Mouse (Mus musculus): Measurements from ENCODE around the gene Prr29. TPM values are rescaled to one million over a fixed set of nuclear protein-coding genes. Genes with fewer than 3 reads are reported as not detected.

The Prr29 gene
- polyA plus RNA-seq, 1 experiment from 2014 or later = 0.39 TPM

DNA sequence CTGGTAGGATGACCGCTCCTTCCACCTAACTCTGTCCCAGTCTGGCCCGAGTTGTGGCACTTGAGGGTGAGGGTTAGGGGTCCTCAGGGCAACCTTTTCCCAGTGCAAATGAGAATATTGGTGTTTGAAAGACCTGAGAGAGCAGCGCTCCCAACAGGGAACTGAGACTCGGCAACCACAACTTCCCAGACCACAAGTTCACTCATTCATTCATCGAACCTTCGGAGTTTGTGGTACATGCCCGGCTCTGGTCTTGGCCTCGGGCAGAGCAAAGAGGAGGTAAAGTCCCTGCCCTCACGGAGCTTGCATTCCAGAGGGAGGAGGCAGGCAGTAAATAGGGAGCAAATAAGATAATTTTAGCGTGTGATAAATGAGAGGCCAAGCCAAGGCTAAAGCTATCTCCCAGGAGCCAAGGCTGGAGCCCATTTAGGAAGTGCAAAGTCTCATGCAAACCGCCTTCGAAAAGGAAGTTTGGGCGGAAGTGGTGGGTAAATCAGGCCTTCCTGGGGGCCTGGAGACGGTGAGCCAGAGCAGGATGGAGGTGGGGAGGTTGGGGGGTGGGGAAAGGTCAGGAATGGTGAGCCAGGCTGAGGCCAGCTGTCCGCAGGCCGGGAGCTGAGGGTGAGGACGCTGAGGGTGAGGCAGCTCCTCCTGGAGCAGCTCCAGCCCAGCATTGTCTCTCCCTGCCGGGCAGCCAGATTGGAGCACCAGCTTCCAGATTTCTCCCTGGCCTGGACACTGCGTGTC lies 9.7 kb upstream of the Prr29 start:
- peak; percentile 15 for DNase-seq
- 49% methylated on average over 19 of the region's 19 CpGs for WGBS
- no peaks in the 10 kb centered on the region for H3K4me1 ChIP-seq (ENCODE audit: insufficient read depth)
- H3K27ac ChIP-seq (ENCODE audit: low read depth) = no peak overlapping the region
- no peak overlapping the region for H3K4me2 ChIP-seq
- H3K9ac ChIP-seq = no peak overlapping the region
- H3K36me3 ChIP-seq (ENCODE audit: insufficient read depth) = no peaks in the 10 kb centered on the region
- no peaks in the 10 kb centered on the region for H3K9me3 ChIP-seq (ENCODE audit: low read depth, low read length)
- H3K27me3 ChIP-seq (ENCODE audit: insufficient read depth, low read length) = no peaks in the 10 kb centered on the region
- no peak for TF ChIP-seq CTCF (IDR thresholded peaks at IDR 0.05; ENCODE audit: low read depth)
- H3K4me3 ChIP-seq (ENCODE audit: low read depth, low read length) = no peak overlapping the region
- no peak for ATAC-seq (ENCODE audit: insufficient read depth)

DNA sequence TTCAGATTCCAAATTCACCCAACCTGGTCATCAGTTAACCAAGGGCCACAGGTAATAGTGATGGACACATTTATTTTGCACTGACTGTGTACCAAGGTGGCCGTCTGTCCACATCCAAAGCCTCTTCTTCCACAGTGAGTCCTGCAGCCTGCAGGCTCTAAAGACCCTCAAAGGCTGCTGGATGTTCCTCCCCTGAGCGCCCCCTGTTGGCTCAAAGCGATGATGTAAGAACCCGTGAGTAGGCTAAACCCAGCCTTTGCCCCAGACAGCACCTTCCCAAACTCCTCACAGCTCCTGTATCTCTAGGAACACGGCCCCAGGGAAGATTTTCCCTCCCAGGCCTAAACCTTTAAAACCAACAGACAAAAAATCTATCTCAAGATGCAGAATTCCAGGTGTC lies 5.9 kb upstream of the Prr29 start:
- Histone ChIP-seq H3K4me3 (ENCODE audit: low read depth, low read length) (no peak overlapping the region), H3K27ac (ENCODE audit: low read depth) (no peak overlapping the region), H3K4me2 (no peak overlapping the region), H3K9me3 (ENCODE audit: low read depth, low read length) (no peaks in the 10 kb centered on the region), H3K4me1 (ENCODE audit: insufficient read depth) (no peaks in the 10 kb centered on the region), H3K9ac (no peak overlapping the region), H3K27me3 (ENCODE audit: insufficient read depth, low read length) (no peaks in the 10 kb centered on the region), H3K36me3 (ENCODE audit: insufficient read depth) (no peaks in the 10 kb centered on the region)
- ATAC-seq (ENCODE audit: insufficient read depth) (no peak), DNase-seq (peak; percentile 43)
- 21% methylated on average over 5 of the region's 5 CpGs for WGBS
- peak; percentile 50 for TF ChIP-seq CTCF (IDR thresholded peaks at IDR 0.05; ENCODE audit: low read depth)

GRCm38 (mm10) chr11:106364712-106365111 lies 560 bp upstream of the Prr29 start:
- Histone ChIP-seq H3K4me1 (ENCODE audit: insufficient read depth) (no peaks in the 10 kb centered on the region), H3K4me3 (ENCODE audit: low read depth, low read length) (no peak overlapping the region), H3K27me3 (ENCODE audit: insufficient read depth, low read length) (no peaks in the 10 kb centered on the region), H3K9me3 (ENCODE audit: low read depth, low read length) (no peaks in the 10 kb centered on the region), H3K36me3 (ENCODE audit: insufficient read depth) (no peaks in the 10 kb centered on the region), H3K27ac (ENCODE audit: low read depth) (0 out of 2 replicates have a peak overlapping the region, but pooled peaks have one; percentile 51), H3K9ac (0 out of 2 replicates have a peak overlapping the region, but pooled peaks have one; percentile 7), H3K4me2 (peak overlapping the region; percentile 37; the same call in 1 of the 2 replicates)
- DNase-seq (peak; percentile 55), ATAC-seq (ENCODE audit: insufficient read depth) (peak; percentile 76)
- TF ChIP-seq CTCF (IDR thresholded peaks at IDR 0.05; ENCODE audit: low read depth) = no peak
- 9% methylated on average over 11 of the region's 11 CpGs for WGBS

DNA sequence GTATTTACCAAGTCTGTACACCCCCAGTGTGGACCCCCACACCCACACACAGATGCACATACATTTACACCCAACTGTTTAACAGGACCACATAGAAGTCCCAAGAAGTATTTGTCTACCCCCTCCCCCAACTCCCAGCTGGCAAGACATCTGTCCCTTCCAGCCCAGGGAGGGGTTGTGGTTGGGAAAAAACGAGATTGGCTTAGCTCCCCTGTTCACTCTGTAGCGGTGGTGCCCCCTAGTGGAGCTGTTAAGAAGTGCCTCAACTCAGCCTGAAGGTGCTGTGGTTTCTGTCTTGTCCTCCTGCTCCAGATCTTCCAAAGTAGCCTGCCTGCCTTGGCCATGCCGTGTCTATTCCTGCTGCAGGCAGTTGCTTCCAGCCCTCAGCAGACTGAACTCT lies 1.0 kb downstream of the Prr29 start:
- no peaks in the 10 kb centered on the region for H3K4me1 ChIP-seq (ENCODE audit: insufficient read depth)
- no peak overlapping the region for H3K4me2 ChIP-seq
- H3K9me3 ChIP-seq (ENCODE audit: low read depth, low read length) = no peaks in the 10 kb centered on the region
- no peak overlapping the region for H3K27ac ChIP-seq (ENCODE audit: low read depth)
- ATAC-seq (ENCODE audit: insufficient read depth) (peak; percentile 31; the same call in 1 of the 2 replicates), DNase-seq (peak; percentile 88)
- H3K4me3 ChIP-seq (ENCODE audit: low read depth, low read length) = no peak overlapping the region
- peak; percentile 93 for TF ChIP-seq CTCF (IDR thresholded peaks at IDR 0.05; ENCODE audit: low read depth)
- H3K36me3 ChIP-seq (ENCODE audit: insufficient read depth) = no peaks in the 10 kb centered on the region
- WGBS = 9% methylated on average over 3 of the region's 3 CpGs
- peak overlapping the region; percentile 13; the same call in 1 of the 2 replicates for H3K9ac ChIP-seq
- H3K27me3 ChIP-seq (ENCODE audit: insufficient read depth, low read length) = no peaks in the 10 kb centered on the region

- Histone ChIP-seq H3K4me2 (no peak overlapping the region; the same call in 1 of the 2 replicates), H3K9me3 (ENCODE audit: low read depth, low read length) (no peaks in the 10 kb centered on the region), H3K4me1 (ENCODE audit: insufficient read depth) (peaks cover 15% of the 10 kb centered on the region), H3K27me3 (ENCODE audit: insufficient read depth, low read length) (no peaks in the 10 kb centered on the region), H3K4me3 (ENCODE audit: low read depth, low read length) (no peak overlapping the region), H3K27ac (ENCODE audit: low read depth) (peak overlapping the region; percentile 63), H3K9ac (no peak overlapping the region), H3K36me3 (ENCODE audit: insufficient read depth) (no peaks in the 10 kb centered on the region)
- DNase-seq = no peak
- TF ChIP-seq CTCF (IDR thresholded peaks at IDR 0.05; ENCODE audit: low read depth) = no peak
- WGBS = 15% methylated on average over 11 of the region's 11 CpGs
- peak; percentile 10; the same call in 1 of the 2 replicates for ATAC-seq (ENCODE audit: insufficient read depth)
Measured at GRCm38 (mm10) chr11:106373998-106374397, 8.7 kb downstream of the Prr29 start.

DNA sequence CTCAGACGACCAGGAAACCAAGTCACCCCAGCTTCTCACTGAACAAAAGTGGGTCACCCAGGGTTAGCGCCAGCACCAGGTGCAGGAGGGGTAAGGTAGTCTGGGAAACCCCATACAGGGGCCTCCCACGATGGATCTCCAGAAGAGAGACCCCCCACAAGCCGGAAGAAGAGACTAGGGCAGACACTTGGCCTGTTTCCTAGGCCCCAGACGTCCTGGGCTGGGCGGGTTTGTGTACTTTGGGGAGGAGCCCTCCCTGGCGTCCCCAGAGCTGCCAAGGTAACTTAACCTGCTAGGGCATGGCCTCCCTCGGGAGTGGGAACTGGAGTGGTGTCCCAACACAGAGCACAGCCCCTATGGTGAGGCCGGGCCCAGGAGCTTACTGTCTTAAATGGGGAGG lies 9.3 kb downstream of the Prr29 start:
- no peak for TF ChIP-seq CTCF (IDR thresholded peaks at IDR 0.05; ENCODE audit: low read depth)
- no peak overlapping the region; the same call in 1 of the 2 replicates for H3K9ac ChIP-seq
- H3K9me3 ChIP-seq (ENCODE audit: low read depth, low read length) = no peaks in the 10 kb centered on the region
- peak overlapping the region; percentile 20; the same call in 1 of the 2 replicates for H3K4me2 ChIP-seq
- peaks cover 15% of the 10 kb centered on the region for H3K4me1 ChIP-seq (ENCODE audit: insufficient read depth)
- WGBS = 25% methylated on average over 9 of the region's 9 CpGs
- H3K27me3 ChIP-seq (ENCODE audit: insufficient read depth, low read length) = no peaks in the 10 kb centered on the region
- ATAC-seq (ENCODE audit: insufficient read depth) (peak; percentile 70; the same call in 1 of the 2 replicates), DNase-seq (peak; percentile 47)
- no peak overlapping the region for H3K4me3 ChIP-seq (ENCODE audit: low read depth, low read length)
- no peaks in the 10 kb centered on the region for H3K36me3 ChIP-seq (ENCODE audit: insufficient read depth)
- H3K27ac ChIP-seq (ENCODE audit: low read depth) = peak overlapping the region; percentile 63

- Histone ChIP-seq H3K27me3 (ENCODE audit: insufficient read depth, low read length) (no peaks in the 10 kb centered on the region), H3K36me3 (ENCODE audit: insufficient read depth) (no peaks in the 10 kb centered on the region), H3K4me1 (ENCODE audit: insufficient read depth) (peaks cover 15% of the 10 kb centered on the region), H3K9me3 (ENCODE audit: low read depth, low read length) (no peaks in the 10 kb centered on the region), H3K27ac (ENCODE audit: low read depth) (peak overlapping the region; percentile 63; the same call in 1 of the 2 replicates), H3K4me3 (ENCODE audit: low read depth, low read length) (no peak overlapping the region), H3K9ac (no peak overlapping the region; the same call in 1 of the 2 replicates), H3K4me2 (peak overlapping the region; percentile 20; the same call in 1 of the 2 replicates)
- TF ChIP-seq CTCF (IDR thresholded peaks at IDR 0.05; ENCODE audit: low read depth) = no peak
- WGBS = 77% methylated on average over 5 of the region's 5 CpGs
- DNase-seq (no peak), ATAC-seq (ENCODE audit: insufficient read depth) (peak; percentile 61; the same call in 1 of the 2 replicates)
Measured at GRCm38 (mm10) chr11:106374979-106375378, 9.7 kb downstream of the Prr29 start.
